Comparison of ENCODE assay signal across 8 mouse cellular contexts in genomic region chr11:116107777-116108285, GRCm38 (mm10). TPM values are rescaled to one million over a fixed set of nuclear protein-coding genes. Genes with fewer than 3 reads are reported as not detected.
A peak's percentile ranks its signal among the peaks of the same experiment; 100 is the strongest.
DNase-seq lines count a peak whose midpoint lies in the region; ATAC-seq and TF ChIP-seq lines count a peak whose summit lies in the region.

No protein-coding gene starts in this region.

- H3K27me3 ChIP-seq in hindbrain, embryonic 10.5 days (ENCODE audit: insufficient read depth, poor library complexity, severe bottlenecking), result peaks cover 80% of the 10 kb centered on the region
- peaks cover 70% of the 10 kb centered on the region for H3K27me3 ChIP-seq in hindbrain, embryonic 13.5 days
- peaks cover 50% of the 10 kb centered on the region for H3K27me3 ChIP-seq in kidney, embryonic 15.5 days
- H3K27me3 ChIP-seq in neural tube, embryonic 12.5 days (replicated peaks), result peaks cover 68% of the 10 kb centered on the region

- peak overlapping the region; percentile 16; the same call in 1 of the 2 replicates for H3K27ac ChIP-seq in hindbrain, embryonic 10.5 days
- no peak overlapping the region for H3K27ac ChIP-seq in hindbrain, embryonic 13.5 days
- no peak overlapping the region; the same call in 1 of the 2 replicates for H3K27ac ChIP-seq in embryonic fibroblast, embryonic 13.5 days (ENCODE audit: insufficient read depth, low read length)
- H3K27ac ChIP-seq in kidney, embryonic 15.5 days, result peak overlapping the region; percentile 52
- H3K27ac ChIP-seq in neural tube, embryonic 12.5 days, result no peak overlapping the region

- TF ChIP-seq CTCF in embryonic fibroblast, embryonic 13.5 days (IDR thresholded peaks at IDR 0.05; ENCODE audit: borderline replicate concordance, insufficient read depth, low read length), result no peak

- peak overlapping the region; percentile 45; the same call in 1 of the 2 replicates for H3K4me3 ChIP-seq in hindbrain, embryonic 10.5 days
- H3K4me3 ChIP-seq in hindbrain, embryonic 13.5 days, result no peak overlapping the region
- peak overlapping the region; percentile 67 for H3K4me3 ChIP-seq in embryonic fibroblast, embryonic 13.5 days (ENCODE audit: insufficient read depth, low read length)
- H3K4me3 ChIP-seq in kidney, embryonic 15.5 days (replicated peaks), result peak overlapping the region; percentile 57
- no peak overlapping the region for H3K4me3 ChIP-seq in neural tube, embryonic 12.5 days

- TF ChIP-seq POLR2A in embryonic fibroblast, embryonic 13.5 days (IDR thresholded peaks at IDR 0.05; ENCODE audit: low read depth, low read length), result no peak

- H3K4me1 ChIP-seq in hindbrain, embryonic 10.5 days (replicated peaks), result peaks cover 72% of the 10 kb centered on the region
- peaks cover 61% of the 10 kb centered on the region for H3K4me1 ChIP-seq in hindbrain, embryonic 13.5 days (replicated peaks)
- peaks cover 11% of the 10 kb centered on the region for H3K4me1 ChIP-seq in embryonic fibroblast, embryonic 13.5 days (ENCODE audit: control insufficient read depth, insufficient read depth, low read length)
- peaks cover 79% of the 10 kb centered on the region for H3K4me1 ChIP-seq in kidney, embryonic 15.5 days
- peaks cover 45% of the 10 kb centered on the region for H3K4me1 ChIP-seq in neural tube, embryonic 12.5 days

- peak; percentile 19 for DNase-seq in hindbrain, embryonic 10.5 days (ENCODE audit: low spot score)
- DNase-seq in cerebellum, postnatal 14 days, result no peak
- DNase-seq in embryo, embryonic 9.5 days (ENCODE audit: extremely low spot score), result no peak

- no peaks in the 10 kb centered on the region for H3K36me3 ChIP-seq in hindbrain, embryonic 10.5 days
- no peaks in the 10 kb centered on the region for H3K36me3 ChIP-seq in hindbrain, embryonic 13.5 days
- no peaks in the 10 kb centered on the region for H3K36me3 ChIP-seq in kidney, embryonic 15.5 days
- H3K36me3 ChIP-seq in neural tube, embryonic 12.5 days, result no peaks in the 10 kb centered on the region

- no peak for ATAC-seq in hindbrain, embryonic 13.5 days (ENCODE audit: low FRiP score)
- 0 out of 2 replicates have a peak, but pooled peaks have one; percentile 4 for ATAC-seq in kidney, embryonic 15.5 days (replicated peaks; ENCODE audit: low FRiP score)
- no peak for ATAC-seq in neural tube, embryonic 12.5 days (ENCODE audit: low FRiP score, low read depth)
- no peak for ATAC-seq in granulocyte monocyte progenitor cell, adult 5-6 weeks (replicated peaks; ENCODE audit: poor library complexity, severe bottlenecking)

- H3K9ac ChIP-seq in hindbrain, embryonic 13.5 days, result no peak overlapping the region
- H3K9ac ChIP-seq in kidney, embryonic 15.5 days, result peak overlapping the region; percentile 56
- peak overlapping the region; percentile 17; the same call in 1 of the 2 replicates for H3K9ac ChIP-seq in neural tube, embryonic 12.5 days

- H3K9me3 ChIP-seq in hindbrain, embryonic 10.5 days, result no peaks in the 10 kb centered on the region
- H3K9me3 ChIP-seq in hindbrain, embryonic 13.5 days, result no peaks in the 10 kb centered on the region
- H3K9me3 ChIP-seq in kidney, embryonic 15.5 days (replicated peaks), result no peaks in the 10 kb centered on the region
- no peaks in the 10 kb centered on the region for H3K9me3 ChIP-seq in neural tube, embryonic 12.5 days

- H3K4me2 ChIP-seq in hindbrain, embryonic 13.5 days, result no peak overlapping the region
- peak overlapping the region; percentile 64 for H3K4me2 ChIP-seq in kidney, embryonic 15.5 days
- peak overlapping the region; percentile 16; the same call in 1 of the 2 replicates for H3K4me2 ChIP-seq in neural tube, embryonic 12.5 days (replicated peaks)

- WGBS in hindbrain, embryonic 10.5 days, result 9% methylated on average over 19 of the region's 19 CpGs
- 11% methylated on average over 19 of the region's 19 CpGs for WGBS in hindbrain, embryonic 13.5 days
- 20% methylated on average over 19 of the region's 19 CpGs for WGBS in kidney, embryonic 15.5 days
- WGBS in neural tube, embryonic 12.5 days, result 8% methylated on average over 19 of the region's 19 CpGs

RNA-seq across cellular contexts. Expression of gene Trim47, which starts 19.2 kb away (rescaled TPM):
- polyA plus RNA-seq in hindbrain, embryonic 10.5 days (2016; fragmentation: Nextera tagmentation; extraction: Ambion mirVana), result 3.1 and 4.3 TPM in 2 replicates
- 3.9 and 4.5 TPM in 2 replicates for polyA plus RNA-seq in hindbrain, embryonic 13.5 days (2015; fragmentation: Nextera tagmentation; extraction: Ambion mirVana)
- polyA plus RNA-seq in embryonic fibroblast, embryonic 13.5 days (2011; ENCODE audit: insufficient read length, low read depth, missing spikeins), result 21.5 and 25.1 TPM in 2 replicates
- 21.4 and 24.6 TPM in 2 replicates for polyA plus RNA-seq in kidney, embryonic 15.5 days (2015; fragmentation: Nextera tagmentation; extraction: Ambion mirVana)
- polyA plus RNA-seq in neural tube, embryonic 12.5 days (2016; fragmentation: Nextera tagmentation; extraction: Ambion mirVana), result 3.7 and 5.0 TPM in 2 replicates
- total RNA-seq in granulocyte monocyte progenitor cell, adult 5-6 weeks (2014; fragmentation: Nextera tagmentation), result 1.9 TPM in 1 of 2 replicates, not detected in the other
- 3.1 TPM in 1 of 2 replicates, not detected in the other for total RNA-seq in granulocyte monocyte progenitor cell, adult 5-6 weeks (2017)

RNA-seq across cellular contexts. Expression of gene Wbp2, which starts 21.0 kb away (rescaled TPM):
- polyA plus RNA-seq in hindbrain, embryonic 10.5 days (2016; fragmentation: Nextera tagmentation; extraction: Ambion mirVana), result 98.1 and 128 TPM in 2 replicates
- polyA plus RNA-seq in hindbrain, embryonic 13.5 days (2015; fragmentation: Nextera tagmentation; extraction: Ambion mirVana), result 129 and 133 TPM in 2 replicates
- polyA plus RNA-seq in embryonic fibroblast, embryonic 13.5 days (2011; ENCODE audit: insufficient read length, low read depth, missing spikeins), result 55.1 and 63.8 TPM in 2 replicates
- polyA plus RNA-seq in kidney, embryonic 15.5 days (2015; fragmentation: Nextera tagmentation; extraction: Ambion mirVana), result 82.1 and 101 TPM in 2 replicates
- 97.0 and 110 TPM in 2 replicates for polyA plus RNA-seq in neural tube, embryonic 12.5 days (2016; fragmentation: Nextera tagmentation; extraction: Ambion mirVana)
- 83.3 and 96.6 TPM in 2 replicates for total RNA-seq in granulocyte monocyte progenitor cell, adult 5-6 weeks (2014; fragmentation: Nextera tagmentation)
- 13.6 and 17.3 TPM in 2 replicates for total RNA-seq in granulocyte monocyte progenitor cell, adult 5-6 weeks (2017)

RNA-seq across cellular contexts. Expression of gene Trim65, which starts 23.1 kb away (rescaled TPM):
- polyA plus RNA-seq in hindbrain, embryonic 10.5 days (2016; fragmentation: Nextera tagmentation; extraction: Ambion mirVana), result 1.8 and 2.0 TPM in 2 replicates
- polyA plus RNA-seq in hindbrain, embryonic 13.5 days (2015; fragmentation: Nextera tagmentation; extraction: Ambion mirVana), result 1.9 and 2.3 TPM in 2 replicates
- 2.8 and 2.9 TPM in 2 replicates for polyA plus RNA-seq in embryonic fibroblast, embryonic 13.5 days (2011; ENCODE audit: insufficient read length, low read depth, missing spikeins)
- 4.5 and 5.4 TPM in 2 replicates for polyA plus RNA-seq in kidney, embryonic 15.5 days (2015; fragmentation: Nextera tagmentation; extraction: Ambion mirVana)
- 2.0 and 2.1 TPM in 2 replicates for polyA plus RNA-seq in neural tube, embryonic 12.5 days (2016; fragmentation: Nextera tagmentation; extraction: Ambion mirVana)
- 11.6 and 18.1 TPM in 2 replicates for total RNA-seq in granulocyte monocyte progenitor cell, adult 5-6 weeks (2014; fragmentation: Nextera tagmentation)
- total RNA-seq in granulocyte monocyte progenitor cell, adult 5-6 weeks (2017), result 3.7 and 7.0 TPM in 2 replicates

RNA-seq across cellular contexts. Expression of gene Unc13d, which starts 30.1 kb away (rescaled TPM):
- polyA plus RNA-seq in hindbrain, embryonic 10.5 days (2016; fragmentation: Nextera tagmentation; extraction: Ambion mirVana), result 3.1 and 4.5 TPM in 2 replicates
- polyA plus RNA-seq in hindbrain, embryonic 13.5 days (2015; fragmentation: Nextera tagmentation; extraction: Ambion mirVana), result 1.5 and 2.0 TPM in 2 replicates
- polyA plus RNA-seq in embryonic fibroblast, embryonic 13.5 days (2011; ENCODE audit: insufficient read length, low read depth, missing spikeins), result not detected in 2 replicates
- 1.3 and 1.5 TPM in 2 replicates for polyA plus RNA-seq in kidney, embryonic 15.5 days (2015; fragmentation: Nextera tagmentation; extraction: Ambion mirVana)
- polyA plus RNA-seq in neural tube, embryonic 12.5 days (2016; fragmentation: Nextera tagmentation; extraction: Ambion mirVana), result 1.3 and 1.7 TPM in 2 replicates
- total RNA-seq in granulocyte monocyte progenitor cell, adult 5-6 weeks (2014; fragmentation: Nextera tagmentation), result 19.1 and 26.7 TPM in 2 replicates
- 18.2 and 21.1 TPM in 2 replicates for total RNA-seq in granulocyte monocyte progenitor cell, adult 5-6 weeks (2017)

RNA-seq across cellular contexts. Expression of gene Mrpl38, which starts 30.8 kb away (rescaled TPM):
- 108 and 114 TPM in 2 replicates for polyA plus RNA-seq in hindbrain, embryonic 10.5 days (2016; fragmentation: Nextera tagmentation; extraction: Ambion mirVana)
- 76.4 and 78.2 TPM in 2 replicates for polyA plus RNA-seq in hindbrain, embryonic 13.5 days (2015; fragmentation: Nextera tagmentation; extraction: Ambion mirVana)
- polyA plus RNA-seq in embryonic fibroblast, embryonic 13.5 days (2011; ENCODE audit: insufficient read length, low read depth, missing spikeins), result 31.6 and 32.5 TPM in 2 replicates
- polyA plus RNA-seq in kidney, embryonic 15.5 days (2015; fragmentation: Nextera tagmentation; extraction: Ambion mirVana), result 102 and 112 TPM in 2 replicates
- 83.7 and 85.5 TPM in 2 replicates for polyA plus RNA-seq in neural tube, embryonic 12.5 days (2016; fragmentation: Nextera tagmentation; extraction: Ambion mirVana)
- 52.1 and 60.1 TPM in 2 replicates for total RNA-seq in granulocyte monocyte progenitor cell, adult 5-6 weeks (2014; fragmentation: Nextera tagmentation)
- total RNA-seq in granulocyte monocyte progenitor cell, adult 5-6 weeks (2017), result 22.8 and 29.6 TPM in 2 replicates

Comparison
In these comparisons a context has a peak if more than half of its experiments do, and no peak if none do; other contexts are left out.
1. H3K27ac ChIP-seq: peak in hindbrain, embryonic 10.5 days (single experiment) and kidney, embryonic 15.5 days (single experiment); none in hindbrain, embryonic 13.5 days (single experiment), embryonic fibroblast, embryonic 13.5 days (single experiment) and neural tube, embryonic 12.5 days (single experiment).
2. H3K4me3 ChIP-seq: peak in hindbrain, embryonic 10.5 days (single experiment), embryonic fibroblast, embryonic 13.5 days (single experiment) and kidney, embryonic 15.5 days (single experiment); none in hindbrain, embryonic 13.5 days (single experiment) and neural tube, embryonic 12.5 days (single experiment).